23 mouse cellular contexts compared by ENCODE assay signal in the genomic region with DNA sequence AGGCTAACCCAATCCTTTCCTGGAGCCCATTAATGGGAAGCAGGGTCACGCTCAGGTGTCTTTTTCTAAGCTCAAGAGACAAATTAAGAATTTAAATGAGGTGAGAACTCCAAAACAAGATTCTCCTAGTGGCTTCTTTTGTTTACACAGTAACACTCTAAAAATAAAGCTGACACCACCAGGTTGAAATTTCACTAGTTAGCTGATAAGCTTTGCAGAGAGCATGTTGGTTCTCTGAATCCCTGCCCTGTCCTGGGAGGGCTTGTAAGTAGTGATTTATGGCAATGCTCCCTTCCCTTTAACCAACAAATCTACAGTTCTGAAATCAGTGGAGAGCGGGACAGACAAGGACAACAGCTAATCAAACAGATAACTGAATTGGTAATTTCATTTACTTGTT.
"Had no signal": no experiment of that assay in that cellular context is flagged by ENCODE, and none has a peak within 500 bp of the region (broad histone marks: within the 10 kb centered on the region; RNA-seq: fewer than 3 reads in every experiment).

No protein-coding gene starts in this region.

- H3K36me3 ChIP-seq: kidney, embryonic 15.5 days; limb, embryonic 12.5 days; limb, embryonic 15.5 days; midbrain, embryonic 10.5 days; midbrain, embryonic 15.5 days; neural tube, embryonic 12.5 days; neural tube, embryonic 15.5 days; stomach, embryonic 15.5 days had no signal

- ATAC-seq: liver, postnatal 0 days; lung, postnatal 0 days; midbrain, embryonic 15.5 days had no signal

- H3K4me1 ChIP-seq: kidney, embryonic 15.5 days; limb, embryonic 12.5 days; midbrain, embryonic 15.5 days; neural tube, embryonic 12.5 days; neural tube, embryonic 15.5 days; stomach, embryonic 15.5 days had no signal

- DNase-seq: kidney, adult 8-10 months; kidney, postnatal 10 days; kidney, postnatal 36 days; layer of hippocampus, postnatal 36 days; left cerebral cortex, postnatal 4 days; liver, postnatal 0 days; lung, embryonic 14.5 days; right cerebral cortex, postnatal 25 days; spleen, adult 18-20 months; thymus, postnatal 25 days had no signal

- H3K9me3 ChIP-seq: kidney, embryonic 15.5 days; limb, embryonic 12.5 days; limb, embryonic 15.5 days; midbrain, embryonic 10.5 days; midbrain, embryonic 15.5 days; neural tube, embryonic 12.5 days; neural tube, embryonic 15.5 days; stomach, embryonic 15.5 days had no signal

- H3K27me3 ChIP-seq: kidney, embryonic 15.5 days; limb, embryonic 12.5 days; limb, embryonic 15.5 days; midbrain, embryonic 15.5 days; neural tube, embryonic 12.5 days; neural tube, embryonic 15.5 days; stomach, embryonic 15.5 days had no signal

- H3K27ac ChIP-seq: kidney, embryonic 15.5 days; left cerebral cortex, adult 2 months; limb, embryonic 12.5 days; limb, embryonic 15.5 days; liver, embryonic 14.5 days; macrophage; midbrain, embryonic 10.5 days; midbrain, embryonic 15.5 days; neural tube, embryonic 12.5 days; neural tube, embryonic 15.5 days; stomach, embryonic 15.5 days had no signal

- H3K9ac ChIP-seq: kidney, embryonic 15.5 days; limb, embryonic 12.5 days; limb, embryonic 15.5 days; liver, embryonic 14.5 days; liver, postnatal 0 days; lung, embryonic 14.5 days; midbrain, embryonic 15.5 days; neural tube, embryonic 12.5 days; neural tube, embryonic 15.5 days; stomach, embryonic 15.5 days had no signal

- H3K4me2 ChIP-seq: kidney, embryonic 15.5 days; limb, embryonic 12.5 days; limb, embryonic 15.5 days; liver, embryonic 11.5 days; lung, embryonic 14.5 days; midbrain, embryonic 15.5 days; neural tube, embryonic 12.5 days; neural tube, embryonic 15.5 days; stomach, embryonic 15.5 days had no signal

- H3K4me3 ChIP-seq: kidney, embryonic 15.5 days; left cerebral cortex, adult 2 months; limb, embryonic 12.5 days; limb, embryonic 15.5 days; midbrain, embryonic 10.5 days; midbrain, embryonic 15.5 days; neural tube, embryonic 12.5 days; neural tube, embryonic 15.5 days; stomach, embryonic 15.5 days had no signal
